Mouse (Mus musculus) lung, postnatal 10 days (tissue): ENCODE measurements around the gene Gm6525.

Source experiments
- DNase-seq: peaks from one replicate; pipeline ENCODE4 v3.0.0; 2021

Gene Gm6525

GRCm38 (mm10) chr3:84173581-84174154, at the start of gene Gm6525:
Gene Gm6525, plus strand, starts transcription at chr3:84174104.
- DNase-seq = no peak

GRCm38 (mm10) chr3:84125704-84126289, 48.1 kb upstream of the Gm6525 start:
- no peak for DNase-seq

GRCm38 (mm10) chr3:84126721-84127120, 47.2 kb upstream of the Gm6525 start:
- no peak for DNase-seq

- no peak for DNase-seq
Measured at GRCm38 (mm10) chr3:84127431-84127830, 46.5 kb upstream of the Gm6525 start.

- peak; percentile 16 for DNase-seq
Measured at GRCm38 (mm10) chr3:84128871-84129870, 44.7 kb upstream of the Gm6525 start.

- peak; percentile 15 for DNase-seq
Measured at GRCm38 (mm10) chr3:84130776-84131175, 43.1 kb upstream of the Gm6525 start.

- DNase-seq = no peak
Measured at GRCm38 (mm10) chr3:84131369-84131768, 42.5 kb upstream of the Gm6525 start.

GRCm38 (mm10) chr3:84135387-84135786, 38.5 kb upstream of the Gm6525 start:
- DNase-seq = peak; percentile 55

GRCm38 (mm10) chr3:84135933-84136332, 38.0 kb upstream of the Gm6525 start:
- DNase-seq = no peak

GRCm38 (mm10) chr3:84136509-84136908, 37.4 kb upstream of the Gm6525 start:
- DNase-seq = no peak

- no peak for DNase-seq
Measured at GRCm38 (mm10) chr3:84140947-84141346, 33.0 kb upstream of the Gm6525 start.

GRCm38 (mm10) chr3:84149831-84150230, 24.1 kb upstream of the Gm6525 start:
- DNase-seq = no peak

GRCm38 (mm10) chr3:84154721-84155141, 19.2 kb upstream of the Gm6525 start:
- DNase-seq = no peak

GRCm38 (mm10) chr3:84155146-84155545, 18.8 kb upstream of the Gm6525 start:
- DNase-seq = no peak

GRCm38 (mm10) chr3:84155558-84156006, 18.3 kb upstream of the Gm6525 start, which contains the start of gene Mnd1:
Gene Mnd1, minus strand, starts transcription at chr3:84155786.
- DNase-seq = peak; percentile 98

GRCm38 (mm10) chr3:84156105-84156504, 17.8 kb upstream of the Gm6525 start:
- no peak for DNase-seq

GRCm38 (mm10) chr3:84157011-84157410, 16.9 kb upstream of the Gm6525 start:
- DNase-seq = no peak

- DNase-seq = no peak
Measured at GRCm38 (mm10) chr3:84157559-84158350, 16.1 kb upstream of the Gm6525 start.

GRCm38 (mm10) chr3:84165391-84165790, 8.5 kb upstream of the Gm6525 start:
- no peak for DNase-seq

GRCm38 (mm10) chr3:84166073-84166472, 7.8 kb upstream of the Gm6525 start:
- DNase-seq = no peak

- no peak for DNase-seq
Measured at GRCm38 (mm10) chr3:84168943-84169342, 5.0 kb upstream of the Gm6525 start.

GRCm38 (mm10) chr3:84169393-84170005, 4.4 kb upstream of the Gm6525 start:
- no peak for DNase-seq
